Mouse (Mus musculus): ENCODE results near the gene Atp13a2.

GRCm38 (mm10) chr4:140948481-140948880 lies 38.2 kb upstream of the Atp13a2 start:
- no peak for TF ChIP-seq POLR2A (IDR thresholded peaks at IDR 0.05; ENCODE audit: low read depth, low read length)
- no peak for TF ChIP-seq CTCF (IDR thresholded peaks at IDR 0.05; ENCODE audit: extremely low read depth, insufficient read depth, insufficient read length, insufficient replicate concordance)
